Mouse (Mus musculus) embryo, embryonic 11 days (tissue): ENCODE data around the gene Pkd2.

Experiments used
- DNase-seq: peaks from one replicate; pipeline ENCODE4 v3.0.0-alpha.2; 2015

Pkd2 gene

DNA sequence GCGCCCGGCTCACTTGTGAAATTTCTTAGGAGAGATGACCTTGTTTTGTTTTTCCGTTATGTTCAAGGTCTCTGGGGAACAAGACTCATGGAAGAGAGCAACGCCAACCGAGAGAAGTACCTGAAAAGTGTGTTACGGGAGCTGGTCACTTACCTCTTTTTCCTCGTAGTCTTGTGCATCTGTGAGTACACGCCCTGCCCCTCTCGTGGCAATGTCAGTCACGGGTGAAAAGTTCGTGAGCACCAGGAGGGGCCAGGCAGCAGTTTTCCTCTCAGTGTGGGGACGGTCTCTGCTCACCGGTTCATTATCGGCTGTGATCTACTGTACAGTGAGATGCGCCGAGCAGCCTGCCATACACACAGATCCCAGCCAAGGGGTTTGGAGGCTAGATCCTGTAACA, 7.6 kb downstream of the Pkd2 start:
- no peak for DNase-seq

DNA sequence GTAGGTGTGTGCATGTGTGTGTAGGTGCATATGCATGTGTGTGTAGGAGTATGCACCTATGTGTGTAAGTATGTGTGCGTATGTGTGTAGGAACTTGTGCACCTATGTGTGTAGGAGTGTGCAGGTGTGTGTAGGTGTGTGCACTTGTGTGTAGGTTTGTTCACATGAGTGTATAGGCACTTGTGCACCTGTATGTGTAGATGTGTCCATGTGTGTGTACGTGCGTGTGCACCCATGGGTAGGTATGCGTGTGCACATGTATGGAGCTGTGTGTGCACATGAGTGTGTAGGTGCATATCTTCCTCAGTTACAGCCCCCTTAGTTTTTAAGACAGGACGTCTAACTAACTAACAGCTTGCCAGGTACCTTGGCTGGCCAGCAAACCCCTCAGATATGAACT, 9.3 kb downstream of the Pkd2 start:
- no peak for DNase-seq

DNA sequence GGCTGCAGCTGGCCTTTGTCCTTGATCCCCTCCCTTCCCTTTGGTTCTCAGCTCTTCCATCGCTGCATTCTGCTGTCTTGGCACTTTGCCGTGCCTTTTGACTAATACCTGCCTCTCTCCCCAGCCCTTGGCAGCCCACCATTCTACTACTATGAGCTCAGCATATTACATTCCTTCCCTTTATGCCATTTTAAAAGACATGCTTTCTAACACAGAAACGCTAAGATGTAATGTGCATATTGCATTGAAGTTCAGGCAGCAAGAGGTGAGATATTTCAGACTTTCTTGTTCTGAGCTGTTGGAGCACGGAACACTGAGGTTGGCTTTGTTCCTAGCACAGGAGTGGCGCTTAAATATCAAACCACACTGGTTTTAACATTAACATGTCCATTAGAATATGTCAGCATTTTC, 11.7 kb downstream of the Pkd2 start:
- no peak for DNase-seq

DNA sequence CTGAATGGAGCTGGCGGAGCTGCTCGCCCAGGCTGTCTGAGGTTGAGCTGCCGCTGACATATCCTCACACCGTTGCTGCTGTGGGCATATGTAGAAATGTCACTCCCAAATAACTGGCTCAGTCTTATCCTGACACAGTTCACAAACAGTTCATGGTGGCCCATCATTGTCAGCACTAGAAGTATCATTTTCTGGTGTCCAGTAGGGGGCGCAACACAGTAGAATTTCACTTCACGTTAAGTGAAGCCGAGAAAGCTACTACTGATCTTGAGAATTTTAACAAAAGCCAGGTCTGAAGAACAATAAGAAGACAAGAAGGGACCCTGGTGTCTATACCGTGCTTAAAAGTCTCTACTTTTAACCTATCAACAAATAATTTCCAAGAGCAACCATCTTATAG, 13.1 kb downstream of the Pkd2 start:
- peak; percentile 26 for DNase-seq

DNA sequence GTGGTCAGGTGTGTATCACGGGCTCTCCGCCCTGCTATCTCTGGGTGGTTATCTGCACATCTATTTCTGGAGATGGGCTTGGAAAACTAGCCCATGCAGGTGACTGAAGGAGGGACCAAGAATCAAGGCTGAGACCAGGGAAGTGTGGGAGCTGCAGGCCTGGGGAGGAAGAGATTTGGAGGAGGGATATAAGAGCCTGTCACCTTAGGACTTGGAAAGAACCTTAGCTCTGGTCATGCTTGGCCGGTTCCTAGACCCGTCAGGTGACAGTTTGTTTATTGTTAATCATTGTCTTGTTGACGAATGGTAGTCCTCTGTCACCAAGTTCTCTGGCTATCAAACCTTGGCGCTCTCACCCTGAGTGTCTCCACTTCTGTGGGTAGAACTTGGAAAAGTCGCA, 21.1 kb downstream of the Pkd2 start:
- DNase-seq, result no peak

DNA sequence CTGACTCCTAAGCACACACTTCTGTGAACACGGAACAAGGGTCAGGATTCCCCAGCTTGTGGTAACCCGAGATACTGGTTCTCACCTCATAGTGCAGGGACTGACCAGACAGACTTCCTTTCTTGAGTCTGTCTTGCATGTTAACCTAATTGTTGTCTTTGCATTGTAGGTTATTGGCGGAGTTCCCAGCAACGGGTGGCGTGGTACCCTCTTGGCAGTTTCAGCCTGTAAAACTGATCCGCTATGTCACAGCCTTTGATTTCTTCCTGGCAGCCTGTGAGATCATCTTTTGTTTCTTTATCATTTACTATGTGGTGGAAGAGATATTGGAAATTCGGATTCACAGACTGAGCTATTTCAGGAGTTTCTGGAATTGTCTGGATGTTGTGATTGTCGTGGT, 23.6 kb downstream of the Pkd2 start:
- no peak for DNase-seq

DNA sequence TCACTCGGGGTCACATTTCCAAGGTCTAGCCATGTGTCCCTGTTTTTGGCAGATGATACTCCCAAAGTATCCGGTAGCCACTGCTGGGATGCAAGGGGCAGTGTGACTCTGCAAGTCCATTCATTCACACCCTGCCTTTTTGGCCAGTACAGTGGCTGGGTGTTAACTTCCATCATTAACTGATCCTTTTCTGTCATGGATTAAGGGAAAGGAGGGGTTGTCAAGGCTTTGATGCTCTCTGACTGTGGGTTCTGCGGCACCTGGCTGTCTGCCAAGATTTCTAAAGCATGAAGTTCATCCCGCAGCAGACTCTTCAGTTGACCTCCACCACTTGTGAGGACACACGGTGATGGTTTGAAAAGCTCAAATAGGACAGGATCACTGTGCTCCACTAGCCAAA, 32.3 kb downstream of the Pkd2 start:
- no peak for DNase-seq

DNA sequence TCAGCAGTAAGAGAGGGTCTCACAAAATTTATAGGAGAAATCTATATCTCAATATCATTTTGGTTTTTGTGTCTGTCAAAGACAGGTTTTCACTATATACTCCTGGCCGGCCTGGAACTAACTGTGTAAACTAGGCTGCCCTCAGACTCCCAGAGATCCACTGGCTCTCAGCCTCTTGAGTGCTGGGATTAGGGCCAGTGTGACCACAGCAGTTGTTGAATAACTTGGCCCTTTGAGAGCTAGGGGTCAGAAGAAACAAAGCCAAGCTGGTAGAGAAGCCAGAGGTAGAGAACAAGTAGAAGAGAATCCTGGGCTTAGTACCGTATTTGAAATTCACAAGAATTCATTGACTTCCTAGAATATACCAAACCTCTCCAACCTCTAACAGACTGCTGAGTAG, 45.6 kb downstream of the Pkd2 start:
- no peak for DNase-seq

DNA sequence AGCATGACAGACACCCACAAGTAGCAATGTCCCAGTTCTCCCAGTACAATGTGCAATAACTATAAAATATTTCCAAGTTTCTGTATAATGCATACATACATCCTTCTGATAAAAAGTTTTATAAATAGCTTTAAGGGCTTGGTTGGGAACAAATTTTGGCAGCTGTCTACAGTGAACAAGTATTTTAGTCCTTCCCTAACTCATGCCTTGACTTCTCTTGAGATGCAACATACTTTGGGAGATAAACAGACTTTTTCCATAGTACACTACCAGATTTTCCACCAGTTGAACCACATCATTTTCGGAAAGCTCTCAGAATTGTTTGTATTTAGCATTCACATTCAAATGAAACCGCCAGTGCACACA, 48.6 kb downstream of the Pkd2 start:
- no peak for DNase-seq

DNA sequence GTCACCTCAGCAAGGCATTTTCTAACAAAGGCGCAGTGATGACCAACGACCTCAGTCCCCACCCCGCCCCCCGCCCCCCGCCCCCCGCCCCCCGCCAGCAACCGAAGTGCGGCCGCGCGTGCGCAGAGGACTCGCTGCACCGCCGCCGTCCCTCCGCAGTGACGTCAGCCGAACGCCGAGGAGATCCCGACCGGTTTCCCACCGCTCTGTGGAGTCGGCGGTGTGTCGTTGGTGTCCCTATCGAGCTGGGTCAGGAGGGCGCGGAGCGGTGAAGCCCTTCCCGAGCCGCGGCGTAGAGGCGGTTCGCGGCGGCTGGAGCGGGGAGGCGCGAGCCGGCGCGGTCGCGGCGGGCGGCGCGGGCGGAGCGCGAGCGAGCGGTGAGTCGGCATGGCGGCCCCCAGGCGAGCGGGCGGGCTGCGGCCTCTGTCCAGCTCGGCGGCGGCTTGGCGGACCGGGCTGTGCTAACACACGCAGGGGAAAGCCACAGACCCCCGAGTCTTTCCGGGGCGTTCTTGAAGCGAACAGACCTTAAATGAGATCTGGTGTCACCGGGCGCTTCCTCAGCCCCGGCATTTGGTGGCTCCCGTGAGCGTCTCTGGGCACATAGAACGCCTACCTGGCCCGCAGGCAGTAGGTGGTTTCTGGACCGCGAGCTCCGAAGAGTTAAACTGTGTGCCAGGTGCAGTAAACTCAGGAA, 49.1 kb downstream of the Pkd2 start, which contains the start of gene BC005561:
BC005561 (plus strand) TSS at position 158 of the 697 bp plus-strand sequence.
- peak; percentile 95 for DNase-seq

DNA sequence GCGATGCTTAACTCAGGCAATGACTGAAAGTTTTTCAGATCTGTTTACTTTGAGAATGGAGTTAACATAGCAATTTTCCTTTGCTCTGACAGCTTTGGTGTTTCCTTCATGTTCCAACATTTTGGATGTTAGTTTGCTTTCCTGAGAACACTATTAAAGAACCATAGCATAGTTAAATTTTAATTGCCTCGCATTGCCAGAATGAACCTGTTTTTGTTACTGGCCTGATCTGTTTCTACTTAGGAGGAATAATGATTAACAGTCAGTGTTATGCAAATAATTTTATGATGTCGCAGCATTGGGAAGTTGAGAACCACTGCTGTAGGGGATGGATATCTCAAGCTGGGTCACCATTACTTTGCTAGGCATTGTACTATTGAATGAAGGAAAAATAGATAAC, 52.0 kb downstream of the Pkd2 start:
- DNase-seq, result no peak

DNA sequence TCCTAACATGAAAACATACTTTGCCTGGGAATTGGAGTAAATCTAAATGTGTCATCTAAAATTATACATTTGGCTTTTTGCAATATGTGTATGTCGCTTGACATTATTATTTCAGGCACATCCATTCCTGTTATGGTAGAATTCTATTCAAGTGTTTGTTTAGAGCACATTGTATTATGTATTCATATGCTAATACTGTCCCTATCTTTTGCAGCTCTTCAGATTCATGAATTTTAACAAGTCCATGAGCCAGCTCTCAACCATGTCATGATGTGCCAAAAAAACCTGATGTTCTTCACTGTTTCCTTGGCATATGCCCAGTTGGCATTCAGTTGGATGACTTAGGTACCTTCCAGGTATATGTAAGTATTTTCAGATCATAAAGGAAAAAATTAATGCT, 79.4 kb downstream of the Pkd2 start:
- no peak for DNase-seq

DNA sequence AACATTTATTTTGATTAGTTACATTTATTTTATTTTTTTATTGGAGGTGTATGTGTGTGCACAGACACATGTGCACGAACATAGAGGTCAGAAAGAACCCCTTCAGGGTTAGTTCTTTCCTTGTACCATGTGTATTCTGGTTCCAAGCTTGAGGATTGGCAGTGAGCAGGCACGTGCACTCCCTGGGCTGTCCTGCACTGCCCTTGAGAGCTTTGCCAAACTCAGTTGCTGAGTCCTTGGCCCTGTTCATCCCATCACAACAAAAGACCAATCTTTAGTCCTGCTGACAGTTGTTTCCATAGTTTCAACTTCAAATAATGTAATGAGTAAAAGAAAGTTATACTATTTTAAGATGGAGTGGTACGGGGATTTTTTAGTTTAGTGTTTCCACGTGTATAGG, 80.1 kb downstream of the Pkd2 start:
- no peak for DNase-seq
